Mouse (Mus musculus): Measurements from ENCODE around the gene Sorcs1. TPM values are rescaled to one million over a fixed set of nuclear protein-coding genes. Genes with fewer than 3 reads are reported as not detected.

The Sorcs1 gene
- polyA plus RNA-seq, 1 experiment: not detected

- Histone ChIP-seq H3K4me3 (no peak overlapping the region), H3K36me3 (ENCODE audit: control insufficient read depth, insufficient read depth) (no peaks in the 10 kb centered on the region), H3ac (ENCODE audit: control insufficient read depth, insufficient read length) (no peak overlapping the region), H3K4me2 (ENCODE audit: low read depth) (no peak overlapping the region), H3K79me2 (ENCODE audit: control insufficient read depth, insufficient read depth) (no peaks in the 10 kb centered on the region), H3K27me3 (ENCODE audit: control insufficient read depth, insufficient read depth, insufficient read length) (no peaks in the 10 kb centered on the region)
- TF ChIP-seq TCF3 (IDR thresholded peaks at IDR 0.05; ENCODE audit: insufficient read length, low read depth) (no peak), MAX (IDR thresholded peaks at IDR 0.05; ENCODE audit: low read depth) (no peak), TCF12 (IDR thresholded peaks at IDR 0.05; ENCODE audit: insufficient read depth, poor library complexity, severe bottlenecking) (no peak), MYOG (IDR thresholded peaks at IDR 0.05; ENCODE audit: control insufficient read depth in 1 of 3, insufficient read depth in 1 of 3, insufficient read length in 2 of 3, low read depth in 2 of 3) (no peak), REST (IDR thresholded peaks at IDR 0.05; ENCODE audit: insufficient read depth, insufficient read length) (no peak)
These were observed 66.8 kb downstream of the Sorcs1 start for GRCm38 (mm10) chr19:50611619-50612018.

- Histone ChIP-seq H3K4me3 (no peak overlapping the region), H3K36me3 (ENCODE audit: control insufficient read depth, insufficient read depth) (no peaks in the 10 kb centered on the region), H3ac (ENCODE audit: control insufficient read depth, insufficient read length) (no peak overlapping the region), H3K79me2 (ENCODE audit: control insufficient read depth, insufficient read depth) (no peaks in the 10 kb centered on the region), H3K27me3 (ENCODE audit: control insufficient read depth, insufficient read depth, insufficient read length) (no peaks in the 10 kb centered on the region), H3K4me2 (ENCODE audit: low read depth) (no peak overlapping the region)
- no peak for TF ChIP-seq MAX (IDR thresholded peaks at IDR 0.05; ENCODE audit: low read depth)
- no peak for TF ChIP-seq REST (IDR thresholded peaks at IDR 0.05; ENCODE audit: insufficient read depth, insufficient read length)
- TF ChIP-seq USF1 (IDR thresholded peaks at IDR 0.05; ENCODE audit: low read depth): no peak
- no peak for TF ChIP-seq SRF (IDR thresholded peaks at IDR 0.05; ENCODE audit: control insufficient read depth, insufficient read length, low read depth)
- no peak for TF ChIP-seq TCF12 (IDR thresholded peaks at IDR 0.05; ENCODE audit: insufficient read depth, poor library complexity, severe bottlenecking)
- TF ChIP-seq MYOD1 (IDR thresholded peaks at IDR 0.05; ENCODE audit: control insufficient read depth in 1 of 3, insufficient read length in 2 of 3, low read depth in 2 of 3): no peak
- TF ChIP-seq POLR2A (IDR thresholded peaks at IDR 0.05; ENCODE audit: insufficient read length, low read depth): no peak
- no peak for TF ChIP-seq CEBPB (IDR thresholded peaks at IDR 0.05; ENCODE audit: insufficient read depth, poor library complexity, severe bottlenecking)
- no peak for TF ChIP-seq MYOG (IDR thresholded peaks at IDR 0.05; ENCODE audit: control insufficient read depth in 1 of 3, insufficient read depth in 1 of 3, insufficient read length in 2 of 3, low read depth in 2 of 3)
- no peak for TF ChIP-seq POLR2AphosphoS2 (IDR thresholded peaks at IDR 0.05; ENCODE audit: insufficient read length, low read depth)
- TF ChIP-seq TCF3 (IDR thresholded peaks at IDR 0.05; ENCODE audit: insufficient read length, low read depth): no peak
- no peak for TF ChIP-seq E2F4 (IDR thresholded peaks at IDR 0.05; ENCODE audit: insufficient read depth)
These were observed 74.6 kb downstream of the Sorcs1 start for GRCm38 (mm10) chr19:50603882-50604281.

GRCm38 (mm10) chr19:50603380-50603779 is 75.1 kb downstream of the Sorcs1 start:
- Histone ChIP-seq H3ac (ENCODE audit: control insufficient read depth, insufficient read length) (no peak overlapping the region), H3K4me2 (ENCODE audit: low read depth) (no peak overlapping the region), H3K79me2 (ENCODE audit: control insufficient read depth, insufficient read depth) (no peaks in the 10 kb centered on the region), H3K4me3 (no peak overlapping the region), H3K27me3 (ENCODE audit: control insufficient read depth, insufficient read depth, insufficient read length) (no peaks in the 10 kb centered on the region), H3K36me3 (ENCODE audit: control insufficient read depth, insufficient read depth) (no peaks in the 10 kb centered on the region)
- TF ChIP-seq POLR2AphosphoS2 (IDR thresholded peaks at IDR 0.05; ENCODE audit: insufficient read length, low read depth): no peak
- TF ChIP-seq MYOD1 (IDR thresholded peaks at IDR 0.05; ENCODE audit: control insufficient read depth in 1 of 3, insufficient read length in 2 of 3, low read depth in 2 of 3): no peak
- no peak for TF ChIP-seq REST (IDR thresholded peaks at IDR 0.05; ENCODE audit: insufficient read depth, insufficient read length)
- TF ChIP-seq CEBPB (IDR thresholded peaks at IDR 0.05; ENCODE audit: insufficient read depth, poor library complexity, severe bottlenecking): no peak
- TF ChIP-seq MYOG (IDR thresholded peaks at IDR 0.05; ENCODE audit: control insufficient read depth in 1 of 3, insufficient read depth in 1 of 3, insufficient read length in 2 of 3, low read depth in 2 of 3): no peak
- no peak for TF ChIP-seq USF1 (IDR thresholded peaks at IDR 0.05; ENCODE audit: low read depth)
- no peak for TF ChIP-seq SRF (IDR thresholded peaks at IDR 0.05; ENCODE audit: control insufficient read depth, insufficient read length, low read depth)
- TF ChIP-seq MAX (IDR thresholded peaks at IDR 0.05; ENCODE audit: low read depth): no peak
- no peak for TF ChIP-seq TCF12 (IDR thresholded peaks at IDR 0.05; ENCODE audit: insufficient read depth, poor library complexity, severe bottlenecking)

GRCm38 (mm10) chr19:50597300-50597699 is 81.1 kb downstream of the Sorcs1 start:
- no peak overlapping the region for H3K4me3 ChIP-seq
- no peaks in the 10 kb centered on the region for H3K79me2 ChIP-seq (ENCODE audit: control insufficient read depth, insufficient read depth)
- TF ChIP-seq TCF12 (IDR thresholded peaks at IDR 0.05; ENCODE audit: insufficient read depth, poor library complexity, severe bottlenecking) (no peak), MAX (IDR thresholded peaks at IDR 0.05; ENCODE audit: low read depth) (no peak), SRF (IDR thresholded peaks at IDR 0.05; ENCODE audit: control insufficient read depth, insufficient read length, low read depth) (no peak), USF1 (IDR thresholded peaks at IDR 0.05; ENCODE audit: low read depth) (no peak), E2F4 (IDR thresholded peaks at IDR 0.05; ENCODE audit: insufficient read depth) (no peak), TCF3 (IDR thresholded peaks at IDR 0.05; ENCODE audit: insufficient read length, low read depth) (no peak), REST (IDR thresholded peaks at IDR 0.05; ENCODE audit: insufficient read depth, insufficient read length) (no peak), POLR2A (IDR thresholded peaks at IDR 0.05; ENCODE audit: insufficient read length, low read depth) (no peak), MYOG (IDR thresholded peaks at IDR 0.05; ENCODE audit: control insufficient read depth in 1 of 3, insufficient read depth in 1 of 3, insufficient read length in 2 of 3, low read depth in 2 of 3) (no peak), POLR2AphosphoS2 (IDR thresholded peaks at IDR 0.05; ENCODE audit: insufficient read length, low read depth) (no peak), CEBPB (IDR thresholded peaks at IDR 0.05; ENCODE audit: insufficient read depth, poor library complexity, severe bottlenecking) (no peak), MYOD1 (IDR thresholded peaks at IDR 0.05; ENCODE audit: control insufficient read depth in 1 of 3, insufficient read length in 2 of 3, low read depth in 2 of 3) (no peak)
- no peaks in the 10 kb centered on the region for H3K36me3 ChIP-seq (ENCODE audit: control insufficient read depth, insufficient read depth)
- H3ac ChIP-seq (ENCODE audit: control insufficient read depth, insufficient read length): no peak overlapping the region
- H3K27me3 ChIP-seq (ENCODE audit: control insufficient read depth, insufficient read depth, insufficient read length): no peaks in the 10 kb centered on the region
- no peak overlapping the region for H3K4me2 ChIP-seq (ENCODE audit: low read depth)

- no peaks in the 10 kb centered on the region for H3K27me3 ChIP-seq (ENCODE audit: control insufficient read depth, insufficient read depth, insufficient read length)
- no peak overlapping the region for H3ac ChIP-seq (ENCODE audit: control insufficient read depth, insufficient read length)
- H3K79me2 ChIP-seq (ENCODE audit: control insufficient read depth, insufficient read depth): no peaks in the 10 kb centered on the region
- H3K4me2 ChIP-seq (ENCODE audit: low read depth): no peak overlapping the region
- no peaks in the 10 kb centered on the region for H3K36me3 ChIP-seq (ENCODE audit: control insufficient read depth, insufficient read depth)
- TF ChIP-seq POLR2A (IDR thresholded peaks at IDR 0.05; ENCODE audit: insufficient read length, low read depth) (no peak), REST (IDR thresholded peaks at IDR 0.05; ENCODE audit: insufficient read depth, insufficient read length) (no peak), USF1 (IDR thresholded peaks at IDR 0.05; ENCODE audit: low read depth) (no peak), E2F4 (IDR thresholded peaks at IDR 0.05; ENCODE audit: insufficient read depth) (no peak)
- H3K4me3 ChIP-seq: no peak overlapping the region
These were observed 92.3 kb downstream of the Sorcs1 start for GRCm38 (mm10) chr19:50586182-50586581.

All from myocyte (in vitro differentiated cells).